Mouse (Mus musculus): ENCODE results near the gene Hyls1.
"Not testable (repeated sequence)": the region's sequence is repeated elsewhere in the genome, so short reads cannot be mapped to it uniquely, and the experiment has no call there.

Hyls1 gene

DNA sequence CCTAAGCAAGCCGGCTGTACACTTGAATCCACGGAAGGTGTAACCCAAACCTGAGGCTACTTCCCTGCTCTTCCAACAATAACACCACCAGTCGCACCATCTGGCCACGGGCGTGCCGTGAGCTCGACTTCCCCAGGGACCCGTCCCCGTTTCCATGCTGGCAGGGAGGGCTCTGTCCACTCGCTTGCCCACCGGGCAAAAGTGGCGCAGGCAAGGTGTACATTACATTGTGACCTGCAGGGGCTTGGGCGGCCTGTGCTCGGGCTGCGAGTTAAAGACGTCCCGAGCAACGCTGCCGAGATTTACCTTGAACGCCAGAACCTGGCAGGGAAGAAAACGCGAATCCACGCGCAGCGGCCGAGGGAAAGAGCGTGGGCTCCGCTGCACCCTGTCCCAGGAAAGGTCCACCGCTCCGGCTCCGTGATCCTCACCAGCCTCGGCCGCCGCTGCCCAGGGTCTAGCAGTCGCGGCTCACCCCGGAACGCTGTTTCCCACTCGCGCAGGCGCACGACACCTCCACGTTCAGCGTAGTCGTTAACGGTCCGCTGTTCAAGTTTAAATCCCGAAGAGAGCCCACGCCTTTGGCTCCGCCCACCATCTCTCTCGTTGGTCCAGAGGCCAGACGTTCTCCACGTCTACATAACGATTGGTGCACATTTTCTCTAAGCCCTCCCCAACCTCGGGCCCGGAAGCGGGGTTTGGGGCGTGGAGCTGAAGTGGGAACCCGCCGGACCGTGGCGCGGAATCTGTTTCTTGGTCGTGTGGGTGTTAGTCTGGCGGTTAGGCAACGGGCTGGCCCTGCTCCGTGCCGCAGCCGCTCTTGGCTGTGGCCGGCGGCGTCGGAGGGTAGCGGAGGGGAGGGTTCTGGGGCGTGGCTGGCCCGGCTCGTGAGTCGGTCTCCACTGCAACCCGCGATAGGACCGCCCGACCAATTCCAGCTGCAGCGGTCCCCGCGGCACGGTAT lies at the start of gene Hyls1, which contains the start of gene Pate2:
TSS of gene Hyls1 (minus strand) at position 828 of the 964 bp plus-strand sequence.
TSS of gene Pate2 (plus strand) at position 714 of the 964 bp plus-strand sequence.
- DNase-seq (ENCODE audit: low spot score), result peak; percentile 91

DNA sequence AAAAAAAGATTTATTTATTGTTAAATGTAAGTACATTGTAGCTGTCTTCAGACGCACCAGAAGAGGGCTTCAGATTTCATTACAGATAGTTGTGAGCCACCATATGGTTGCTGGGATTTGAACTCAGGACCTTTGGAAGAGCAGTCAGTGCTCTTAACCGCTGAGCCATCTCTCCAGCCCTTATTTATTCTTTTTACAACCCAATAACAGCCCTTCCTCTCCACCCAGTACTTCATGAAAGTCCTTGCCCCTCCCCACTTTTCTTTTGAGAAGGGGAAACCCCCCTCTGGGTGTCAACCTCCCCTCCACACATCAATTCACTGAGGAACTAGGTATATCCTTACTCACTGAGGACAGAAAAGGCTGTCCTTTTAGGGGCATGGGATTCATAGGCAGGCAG lies 46.6 kb upstream of the Hyls1 start:
- not testable (repeated sequence) for DNase-seq (ENCODE audit: low spot score)

DNA sequence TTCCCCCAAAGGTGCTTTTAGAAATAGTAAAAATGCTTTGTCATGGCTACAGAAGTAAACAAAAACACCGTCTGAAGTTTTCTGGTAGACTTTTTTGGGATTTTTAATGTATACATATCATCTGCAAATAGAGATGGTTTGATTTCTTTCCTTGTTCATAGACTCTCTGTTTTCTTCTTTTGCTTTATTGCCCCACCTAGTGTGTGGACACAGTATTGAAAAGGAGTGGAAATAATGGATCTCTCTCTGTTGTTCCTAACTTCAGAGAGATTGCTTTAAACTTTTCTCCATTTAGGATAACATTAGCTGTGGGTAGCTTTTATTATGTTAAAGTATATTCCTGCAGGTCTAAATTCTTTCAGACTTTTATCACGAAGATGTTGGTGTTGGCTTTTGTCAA lies 43.8 kb upstream of the Hyls1 start:
- DNase-seq (ENCODE audit: low spot score), result no peak

DNA sequence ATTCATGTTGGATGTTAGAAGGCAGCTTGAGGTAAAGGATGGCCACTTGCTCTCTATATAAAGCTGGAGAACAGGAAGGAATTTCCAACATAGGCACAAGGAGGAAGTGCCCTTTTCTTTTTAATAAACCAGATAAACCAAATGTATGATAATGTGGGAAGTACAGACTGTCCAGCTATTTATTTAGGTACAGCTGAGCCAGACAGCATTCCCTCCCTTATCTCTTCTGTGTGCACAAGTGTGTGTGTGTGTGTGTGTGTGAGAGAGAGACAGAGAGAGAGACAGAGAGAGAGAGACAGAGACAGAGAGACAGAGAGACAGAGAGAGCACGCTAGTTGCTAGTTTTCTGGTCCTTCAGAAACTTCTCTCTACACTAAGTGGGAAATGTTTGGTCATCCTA lies 41.6 kb upstream of the Hyls1 start, which contains the start of gene Pate4:
TSS of gene Pate4 (minus strand) at position 101 of the 400 bp plus-strand sequence.
- no peak for DNase-seq (ENCODE audit: low spot score)

DNA sequence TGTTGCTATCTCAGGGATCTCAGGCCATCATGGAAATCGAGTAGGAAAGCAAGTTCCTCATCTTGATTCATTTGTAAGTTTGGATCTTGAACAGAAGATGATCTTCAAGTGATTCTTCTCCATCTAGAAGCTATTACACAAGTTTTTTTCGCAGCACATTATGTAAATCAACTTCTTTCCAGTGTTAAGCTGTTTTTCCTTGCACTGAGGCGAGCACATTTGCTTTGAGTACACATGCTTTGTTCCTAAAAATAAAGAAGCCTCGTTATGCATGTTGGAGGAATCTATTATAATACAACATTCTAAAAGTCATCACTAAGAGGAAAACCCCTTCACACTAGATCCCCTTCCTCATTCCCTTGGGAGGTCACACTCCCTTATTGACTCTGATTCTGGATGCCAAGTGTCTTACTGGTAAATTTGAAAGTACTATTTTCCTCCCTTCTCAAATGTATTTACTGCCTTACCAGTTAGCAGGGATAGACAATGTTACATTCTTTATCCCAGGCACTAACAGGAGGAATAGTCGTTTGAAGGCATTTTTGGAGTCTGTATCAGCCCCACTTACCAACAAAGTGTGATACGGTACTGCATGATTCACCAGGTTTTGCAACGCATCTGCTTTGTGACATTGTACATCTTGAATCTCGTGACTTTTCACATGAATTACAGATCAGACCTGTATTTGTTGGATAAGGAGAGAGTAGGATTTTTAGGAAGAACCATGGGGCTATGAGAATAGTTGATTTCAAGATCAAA lies 37.6 kb upstream of the Hyls1 start:
- no peak for DNase-seq (ENCODE audit: low spot score)

DNA sequence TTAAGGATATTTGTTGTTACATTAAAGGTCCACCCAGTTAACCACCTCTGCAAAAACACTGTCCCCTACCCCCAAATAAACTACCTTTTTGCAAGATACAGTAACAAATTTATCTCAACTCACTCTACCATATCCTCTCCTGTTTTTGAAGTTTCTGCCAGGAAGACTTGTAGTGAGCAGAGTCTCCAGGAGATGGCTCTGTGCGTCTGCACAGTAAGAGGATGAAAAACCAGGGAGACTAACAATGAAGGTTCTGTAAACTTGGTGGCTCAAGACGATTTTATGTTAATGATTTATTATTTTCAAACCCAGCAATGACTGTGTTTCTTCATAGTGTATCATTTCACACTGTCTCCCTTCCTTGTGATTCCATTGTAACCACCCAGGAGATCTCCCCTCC lies 22.7 kb upstream of the Hyls1 start:
- DNase-seq (ENCODE audit: low spot score), result no peak

DNA sequence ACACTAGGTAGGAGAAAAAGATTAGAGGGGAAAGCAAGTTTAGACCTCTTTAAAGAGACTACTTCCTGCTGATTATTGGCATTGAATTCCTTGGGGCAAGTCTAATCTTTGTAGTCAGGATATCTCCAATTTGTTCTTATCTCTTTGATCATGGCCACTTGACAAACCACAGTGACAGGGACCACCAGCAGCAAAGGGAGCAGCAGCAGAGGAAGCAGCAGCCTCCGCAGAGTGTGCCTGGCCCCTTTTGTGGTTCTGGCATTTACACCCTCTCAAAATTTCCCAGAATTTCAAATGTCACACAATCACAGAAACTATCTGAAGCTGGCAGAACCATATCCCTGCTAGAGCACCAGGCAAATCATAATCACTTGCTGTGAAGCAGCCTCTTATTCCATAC lies 17.5 kb upstream of the Hyls1 start:
- DNase-seq (ENCODE audit: low spot score), result no peak

DNA sequence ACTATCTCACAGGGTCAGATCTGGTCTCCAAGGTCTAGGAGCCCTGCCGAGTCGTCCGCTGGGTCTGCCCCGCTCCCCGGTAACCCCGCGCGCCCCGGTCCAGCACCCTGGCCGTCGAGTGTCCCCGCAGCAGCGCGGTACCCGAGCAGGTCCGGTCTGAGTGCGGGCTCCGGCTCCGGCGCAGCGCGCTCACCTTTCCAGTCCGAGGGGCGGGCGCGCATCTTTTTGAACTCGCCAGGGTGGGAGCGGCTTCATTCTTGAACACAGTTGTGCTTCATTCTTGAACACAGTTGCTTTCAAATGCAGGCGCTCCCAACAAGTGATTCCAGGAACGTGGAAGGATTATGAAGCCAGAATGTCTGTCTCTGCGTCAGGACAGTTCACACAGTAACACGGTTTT lies 4.2 kb upstream of the Hyls1 start:
- no peak for DNase-seq (ENCODE audit: low spot score)

DNA sequence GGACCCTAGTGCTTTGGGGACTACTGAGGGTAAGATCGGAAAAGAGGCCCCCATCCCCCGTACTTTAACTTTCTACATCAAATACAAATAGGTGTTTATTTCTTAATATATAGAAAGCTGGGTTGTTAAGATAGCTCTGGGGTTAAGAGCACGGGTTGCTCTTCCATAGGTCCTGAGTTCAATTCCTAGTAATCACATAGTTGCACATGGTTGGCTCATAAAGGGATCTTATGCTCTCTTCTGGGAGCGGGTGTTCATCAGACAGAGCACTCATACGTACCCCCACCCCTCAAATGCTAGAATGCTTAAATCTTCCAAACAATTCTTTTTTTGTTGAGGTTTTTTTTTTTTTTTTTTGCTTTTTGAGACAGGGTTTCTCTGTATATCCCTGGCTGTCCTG lies 465 bp upstream of the Hyls1 start:
- DNase-seq (ENCODE audit: low spot score), result no peak

DNA sequence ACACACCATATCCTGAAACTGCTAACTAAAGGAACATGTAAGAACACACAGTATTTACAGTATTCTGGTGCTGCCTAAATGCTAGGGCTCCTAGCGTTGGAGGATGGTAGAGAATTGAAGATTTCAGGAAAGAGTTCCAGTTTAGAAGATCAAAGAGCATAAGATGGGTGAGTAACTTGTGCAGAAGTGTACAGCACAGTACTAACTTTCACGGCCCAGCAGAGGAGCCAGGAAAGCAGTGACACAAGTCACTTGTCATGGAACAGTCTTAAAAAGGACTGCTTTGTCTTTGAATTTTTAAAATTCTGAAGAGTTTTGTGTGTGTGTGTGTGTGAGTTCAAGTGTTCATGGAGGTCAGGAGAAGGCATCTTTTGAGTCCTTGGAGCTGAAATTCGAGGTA lies 2.2 kb downstream of the Hyls1 start:
- DNase-seq (ENCODE audit: low spot score), result no peak

DNA sequence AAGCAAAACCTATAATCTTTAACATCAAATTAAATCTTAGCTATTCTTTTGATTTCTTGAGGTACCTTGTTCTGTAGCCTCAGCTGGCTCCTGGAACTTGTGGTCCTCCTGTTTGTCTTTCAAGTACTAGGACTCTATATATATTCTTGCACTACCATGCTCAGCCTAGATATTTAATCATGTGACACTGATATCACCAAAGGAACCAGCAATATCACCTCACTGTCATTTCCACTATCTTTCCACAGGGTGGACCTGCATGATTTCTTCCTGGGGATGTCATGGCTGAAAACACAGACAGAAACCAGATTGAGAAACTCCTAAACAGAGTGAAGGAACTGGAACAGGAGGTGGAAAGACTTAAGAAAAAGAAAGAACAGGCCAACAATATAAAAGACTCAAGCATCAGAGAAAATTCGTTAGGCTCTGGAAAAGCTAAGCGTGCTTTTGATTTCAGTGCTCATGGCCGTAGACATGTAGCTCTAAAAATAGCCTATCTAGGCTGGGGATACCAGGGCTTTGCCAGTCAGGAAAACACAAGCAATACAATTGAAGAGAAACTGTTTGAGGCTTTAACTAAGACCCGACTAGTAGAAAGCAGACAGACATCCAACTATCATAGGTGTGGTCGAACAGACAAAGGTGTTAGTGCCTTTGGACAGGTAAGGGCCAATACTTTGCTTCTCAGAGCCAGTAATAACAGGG lies 5.5 kb downstream of the Hyls1 start:
- no peak for DNase-seq (ENCODE audit: low spot score)

DNA sequence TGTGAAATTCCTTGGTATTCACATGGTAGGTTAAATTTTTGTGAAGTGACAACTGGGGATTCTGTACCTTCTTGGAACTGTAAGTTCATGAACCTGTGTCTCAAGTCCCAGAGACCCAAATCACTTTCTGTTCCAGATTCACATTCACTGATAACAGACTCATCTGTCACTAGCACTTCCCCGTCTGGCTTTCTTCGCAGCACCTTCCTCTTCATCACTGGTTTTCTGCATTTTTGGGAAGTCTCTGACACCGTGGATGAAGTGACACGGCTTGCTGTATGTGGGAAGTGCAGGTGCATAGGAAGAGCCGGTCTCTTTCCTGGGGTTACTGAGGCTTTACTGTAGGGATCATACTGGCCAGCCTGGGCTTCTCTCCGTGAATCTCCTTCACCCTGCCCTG lies 8.6 kb downstream of the Hyls1 start:
- DNase-seq (ENCODE audit: low spot score), result no peak

DNA sequence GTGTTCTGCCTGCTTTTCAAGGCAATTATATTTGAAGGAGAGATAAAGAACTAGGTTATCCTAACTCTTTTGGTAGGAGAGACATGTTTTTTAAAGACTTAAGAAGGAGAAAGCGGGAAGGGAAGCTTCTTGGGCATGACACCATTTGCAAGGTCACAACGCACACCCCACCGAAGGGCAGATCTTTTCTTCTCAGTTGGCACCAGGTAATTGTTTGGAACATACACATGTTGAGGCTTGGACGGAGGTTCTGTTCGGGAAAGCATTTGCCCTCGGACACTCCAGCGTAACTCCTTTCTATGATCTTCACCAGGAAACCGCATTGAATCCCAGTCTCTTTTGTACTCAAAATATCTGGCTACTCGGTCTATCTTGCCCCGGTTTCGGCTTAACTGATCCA lies 9.1 kb downstream of the Hyls1 start:
- no peak for DNase-seq (ENCODE audit: low spot score)

DNA sequence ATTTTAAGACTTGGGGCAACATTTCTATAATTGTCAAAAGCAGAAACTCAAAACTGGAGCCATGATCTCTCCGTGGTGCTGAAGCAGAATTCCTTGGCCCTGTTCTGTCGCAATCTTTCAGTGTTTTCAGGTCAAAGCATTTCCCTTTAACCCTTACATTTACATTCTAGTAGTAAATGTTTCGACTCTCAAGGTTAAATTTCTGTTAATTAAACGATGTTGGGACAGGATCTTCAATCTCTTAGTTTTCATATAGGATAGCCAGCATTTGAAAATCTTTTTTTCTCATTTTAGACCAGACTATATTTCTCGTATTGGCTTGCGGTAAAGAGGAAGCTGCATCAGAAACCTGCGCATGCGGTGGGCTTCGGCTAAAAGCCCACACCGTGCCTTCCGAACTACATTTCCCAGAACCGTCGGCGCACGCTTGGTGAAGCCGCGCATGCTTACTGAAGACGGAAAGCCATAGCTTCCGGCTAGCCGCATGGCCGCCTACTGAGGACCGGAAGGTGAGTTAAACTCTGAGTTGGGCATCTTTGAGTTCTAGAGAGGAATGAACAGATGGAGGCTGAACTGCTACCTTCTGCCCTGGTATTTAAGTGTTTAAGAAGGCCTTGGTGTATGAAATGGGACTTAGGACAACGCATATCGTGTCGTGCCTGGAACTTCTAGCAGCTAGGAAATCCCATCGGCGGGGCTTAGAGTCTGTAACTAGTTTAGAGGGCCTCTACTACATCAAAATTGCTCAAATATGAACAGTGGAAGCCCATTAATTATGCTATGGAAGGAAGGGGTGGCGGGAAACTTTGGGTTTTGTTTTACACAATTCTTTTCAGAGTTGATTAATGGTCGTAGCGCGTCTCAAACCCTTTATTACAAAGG lies 10.9 kb downstream of the Hyls1 start:
- DNase-seq (ENCODE audit: low spot score), result peak; percentile 62

DNA sequence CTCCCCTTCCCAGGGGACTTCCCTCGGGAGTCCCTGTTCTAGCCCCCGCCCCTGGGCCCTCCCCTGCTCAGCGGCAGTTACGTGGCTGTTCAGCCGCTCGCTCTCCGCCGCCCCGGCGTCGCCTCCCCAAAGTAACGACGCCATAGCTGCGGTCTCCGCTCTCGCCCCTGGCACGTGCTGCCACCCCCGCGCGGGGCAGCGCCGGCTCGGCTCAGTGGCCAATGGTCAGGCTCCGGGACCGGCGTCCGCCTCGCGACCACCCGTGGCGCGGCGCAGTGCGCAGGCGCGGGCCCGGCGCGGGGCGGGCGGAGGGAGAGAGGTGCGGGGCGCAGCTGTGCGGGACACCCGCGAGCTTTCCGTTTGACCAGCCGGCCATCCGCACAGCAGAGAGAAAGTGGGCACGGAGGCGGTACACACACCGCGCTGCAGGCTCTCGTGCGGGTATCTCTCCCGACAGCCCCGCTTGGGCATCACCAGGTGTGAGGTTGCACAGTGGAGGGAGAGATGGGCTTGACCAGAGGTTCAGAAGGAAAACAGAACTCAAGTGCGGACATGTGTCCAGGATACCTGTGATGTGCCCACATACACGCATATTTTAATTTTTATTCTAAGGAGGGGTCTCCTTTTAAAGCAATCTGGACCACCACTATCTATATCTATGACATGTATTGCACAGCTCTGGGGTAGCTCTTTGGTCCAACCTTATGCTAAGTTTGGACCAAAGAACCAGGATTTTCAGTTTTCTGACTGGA lies 11.8 kb downstream of the Hyls1 start, which contains the start of the genes Ddx25 and Pus3:
TSS of gene Ddx25 (minus strand) at position 272 of the 752 bp plus-strand sequence.
TSS of gene Pus3 (plus strand) at position 339 of the 752 bp plus-strand sequence.
- DNase-seq (ENCODE audit: low spot score), result no peak

DNA sequence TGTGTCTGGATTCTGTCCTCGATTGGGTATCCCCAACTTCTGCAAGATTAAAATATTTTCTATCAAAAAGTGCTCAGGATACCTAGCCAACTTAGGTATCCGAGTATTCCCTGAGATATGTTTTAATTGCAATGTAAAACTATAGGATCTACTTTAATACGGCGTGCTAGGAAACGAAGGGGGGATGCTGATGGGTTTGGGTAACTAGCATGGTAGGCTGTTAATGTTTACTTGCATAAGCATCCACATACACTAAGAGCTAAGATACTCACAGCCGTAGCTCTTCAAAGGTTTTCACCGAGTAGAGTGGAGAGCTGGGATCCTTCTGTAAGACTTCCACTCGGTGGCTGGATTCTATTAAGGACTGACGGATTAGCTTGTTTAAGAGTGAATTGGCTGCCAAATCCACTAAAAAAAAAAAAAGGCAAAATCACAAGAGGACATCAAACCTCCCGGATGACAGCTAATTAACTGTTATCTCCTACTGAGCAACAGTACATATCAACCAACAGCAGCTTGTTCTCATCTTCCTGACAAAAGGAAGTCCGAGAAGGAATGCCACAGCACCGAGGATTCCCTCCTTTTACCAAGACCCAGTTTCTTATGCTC lies 13.6 kb downstream of the Hyls1 start:
- DNase-seq (ENCODE audit: low spot score), result no peak

DNA sequence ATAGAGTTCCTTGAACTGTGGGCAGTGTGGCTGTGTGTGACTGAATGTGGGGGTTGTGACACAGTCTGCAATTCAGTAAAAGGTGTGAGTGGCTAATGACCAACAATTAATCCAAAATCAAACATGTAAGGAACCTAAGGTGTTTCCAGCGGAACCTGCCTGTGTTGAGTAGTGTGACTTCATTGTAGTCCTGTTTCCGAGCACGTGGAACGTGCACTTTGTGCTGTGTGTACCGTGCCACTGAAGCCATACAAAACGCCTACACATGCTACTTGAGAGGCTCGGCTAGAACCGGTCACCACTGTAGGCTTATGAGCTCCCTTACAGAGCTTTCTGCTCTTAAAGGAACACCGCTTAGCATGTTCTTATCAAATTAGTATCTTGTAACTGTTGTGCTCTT lies 21.7 kb downstream of the Hyls1 start:
- DNase-seq (ENCODE audit: low spot score), result no peak

DNA sequence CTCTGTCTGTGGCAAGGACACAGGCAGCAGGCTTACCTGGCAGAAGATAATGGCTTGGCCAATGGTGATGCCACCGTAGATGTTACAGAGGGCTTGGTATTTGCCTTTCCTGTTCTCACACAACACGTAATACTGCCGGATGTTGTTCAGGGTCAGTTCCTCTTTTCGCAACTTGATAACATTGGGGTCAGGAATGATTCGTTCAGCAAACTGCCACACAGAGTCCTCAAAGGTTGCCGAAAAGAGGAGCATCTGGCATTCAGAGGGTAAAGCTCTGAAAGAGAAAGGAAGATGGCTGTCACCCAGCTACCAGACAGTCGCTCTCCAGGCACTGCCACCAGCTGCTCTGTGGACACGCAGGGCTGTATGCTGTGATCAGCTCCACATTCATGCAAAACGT lies 23.5 kb downstream of the Hyls1 start:
- no peak for DNase-seq (ENCODE audit: low spot score)

DNA sequence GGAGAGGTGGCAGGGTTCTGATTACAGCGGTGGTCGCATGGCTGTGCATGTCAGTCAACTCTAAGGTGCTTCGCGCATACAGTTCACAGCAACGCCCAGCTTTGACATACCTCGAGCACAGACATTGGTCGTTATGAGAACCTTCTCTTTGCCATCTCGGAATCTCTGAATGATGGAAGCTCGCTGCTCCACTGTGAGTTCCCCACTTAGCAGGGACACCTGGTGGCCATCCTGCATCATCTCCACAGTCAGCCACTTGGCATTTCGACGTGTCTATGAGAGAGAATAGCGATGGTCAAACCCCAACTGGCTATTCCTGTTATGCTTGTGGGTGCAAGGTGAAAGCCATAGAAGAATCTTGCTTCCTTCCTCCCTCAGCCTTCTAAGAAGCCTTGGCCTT lies 24.5 kb downstream of the Hyls1 start:
- no peak for DNase-seq (ENCODE audit: low spot score)

DNA sequence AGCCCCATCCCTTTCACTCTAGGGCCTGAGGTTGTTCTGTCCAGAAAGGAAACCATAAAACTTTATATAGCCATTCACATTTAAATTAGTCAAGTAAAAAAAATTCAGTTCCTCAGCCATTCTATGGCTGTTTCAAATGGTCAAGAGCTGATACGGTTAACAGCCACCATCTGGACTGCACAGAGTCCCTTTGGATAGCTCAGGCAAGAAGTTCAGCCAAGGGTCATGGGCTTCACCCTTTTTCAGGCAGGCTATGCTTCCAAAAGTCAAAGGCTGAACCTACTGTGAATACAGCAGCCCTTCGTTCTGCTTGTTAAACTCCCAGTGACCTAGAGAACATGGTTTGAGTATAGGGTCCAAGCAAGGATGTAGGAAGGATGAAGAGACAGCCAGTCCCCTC lies 25.5 kb downstream of the Hyls1 start:
- DNase-seq (ENCODE audit: low spot score), result no peak

Data from ovary, adult 18-20 months (tissue).